Mouse (Mus musculus) heart, embryonic 13.5 days (tissue): Measurements from ENCODE around the gene Pkhd1. TPM values are rescaled to one million over a fixed set of nuclear protein-coding genes. Genes with fewer than 3 reads are reported as not detected.

Experiments
- ATAC-seq: fragments of 200-750 bp; cut with Nextera tagmentation; 2 replicates; pipeline ENCODE4 v1.8.0; 2017; ENCODE audit warnings: moderate TSS enrichment; ENCODE audit not compliant: insufficient number of reproducible peaks, low FRiP score, low TSS enrichment; ENCODE audit errors: extremely low read depth
- H3K27ac ChIP-seq: fragments of 300-500 bp; sonication (generic); replicated peaks from 2 replicates; pipeline ENCODE4 v1.5.1; 2015; ENCODE audit warnings: moderate library complexity, mild to moderate bottlenecking, inconsistent platforms
- H3K27me3 ChIP-seq: fragments of 300-500 bp; sonication (generic); replicated peaks from 2 replicates; pipeline ENCODE4 v1.6.1; 2015; ENCODE audit warnings: mild to moderate bottlenecking, inconsistent platforms
- H3K36me3 ChIP-seq: fragments of 300-500 bp; sonication (generic); 2 replicates; pipeline ENCODE4 v1.6.1; 2015; ENCODE audit warnings: mild to moderate bottlenecking, inconsistent platforms
- H3K4me1 ChIP-seq: fragments of 300-500 bp; sonication (generic); 2 replicates; pipeline ENCODE4 v1.6.1; 2015; ENCODE audit warnings: inconsistent platforms
- H3K4me2 ChIP-seq: fragments of 300-500 bp; sonication (generic); 2 replicates; pipeline ENCODE4 v1.6.1; 2015; ENCODE audit warnings: inconsistent platforms, mild to moderate bottlenecking, moderate library complexity
- H3K4me3 ChIP-seq: fragments of 300-500 bp; sonication (generic); 2 replicates; pipeline ENCODE4 v1.5.1; 2015; ENCODE audit warnings: moderate library complexity, mild to moderate bottlenecking, inconsistent platforms
- H3K9ac ChIP-seq: fragments of 300-500 bp; sonication (generic); 2 replicates; pipeline ENCODE4 v1.6.1; 2015; ENCODE audit warnings: inconsistent platforms, mild to moderate bottlenecking, moderate library complexity
- H3K9me3 ChIP-seq: fragments of 300-500 bp; sonication (generic); 2 replicates; pipeline ENCODE4 v1.6.1; 2016; ENCODE audit warnings: inconsistent platforms
- WGBS: fragments of 180-500 bp; shearing (Covaris S2); methylation state at CpG from one replicate; pipeline ENCODE4 v1.1.7; 2015; ENCODE audit warnings: mixed read lengths; 5-methylcytosine and 5-hydroxymethylcytosine counted together
- polyA plus RNA-seq: library from polyadenylated mRNA; unstranded; fragments of >200 nt; fragmentation: Nextera tagmentation; extraction: Ambion mirVana; gene quantifications from 2 replicates; pipeline ENCODE4 v1.2.1, GENCODE M21; 2015

Gene Pkhd1
- polyA plus RNA-seq, 1 experiment from 2014 or later, result not detected

DNA sequence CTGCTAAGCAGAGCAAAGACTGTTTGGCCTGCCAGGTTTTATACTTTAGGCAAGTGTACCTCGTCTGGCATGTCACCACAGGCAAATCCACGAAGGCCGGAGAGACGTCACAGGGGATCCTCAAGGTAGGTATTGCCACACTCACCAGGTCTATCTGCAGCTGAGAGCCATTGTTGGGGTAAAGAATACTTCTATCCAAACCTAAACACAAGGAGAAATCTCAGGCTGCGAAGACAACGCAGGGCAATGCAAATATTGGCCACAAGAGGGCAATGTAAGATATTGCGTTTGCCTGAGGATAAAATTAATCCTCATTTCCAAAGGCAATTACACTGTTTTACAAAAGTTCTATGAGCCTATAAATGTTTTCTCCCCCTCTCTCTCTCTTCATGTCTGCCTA, 5.2 kb downstream of the Pkhd1 start:
- no peaks in the 10 kb centered on the region for H3K36me3 ChIP-seq
- H3K9me3 ChIP-seq, result no peaks in the 10 kb centered on the region
- WGBS, result 23% methylated on average over 7 of the region's 7 CpGs
- no peak overlapping the region for H3K9ac ChIP-seq
- no peaks in the 10 kb centered on the region for H3K4me1 ChIP-seq
- H3K4me3 ChIP-seq, result no peak overlapping the region
- ATAC-seq, result no peak
- H3K4me2 ChIP-seq, result no peak overlapping the region
- no peak overlapping the region for H3K27ac ChIP-seq
- H3K27me3 ChIP-seq, result no peaks in the 10 kb centered on the region

- no peak for ATAC-seq
- WGBS, result 77% methylated on average over 2 of the region's 2 CpGs
Observed at GRCm38 (mm10) chr1:20605489-20605888, 12.4 kb downstream of the Pkhd1 start.

GRCm38 (mm10) chr1:20590488-20590887, 27.4 kb downstream of the Pkhd1 start:
- no peaks in the 10 kb centered on the region for H3K36me3 ChIP-seq
- WGBS, result 75% methylated on average over 5 of the region's 5 CpGs
- no peak overlapping the region for H3K27ac ChIP-seq
- ATAC-seq, result no peak
- no peak overlapping the region for H3K4me2 ChIP-seq
- H3K4me1 ChIP-seq, result no peaks in the 10 kb centered on the region
- H3K9me3 ChIP-seq, result no peaks in the 10 kb centered on the region
- no peak overlapping the region for H3K9ac ChIP-seq
- H3K27me3 ChIP-seq, result no peaks in the 10 kb centered on the region
- no peak overlapping the region for H3K4me3 ChIP-seq

More at GRCm38 (mm10) chr1:20605489-20605888, 12.4 kb downstream of the Pkhd1 start:
- H3K27ac ChIP-seq, result no peak overlapping the region
- no peaks in the 10 kb centered on the region for H3K4me1 ChIP-seq
- no peaks in the 10 kb centered on the region for H3K36me3 ChIP-seq
- no peak overlapping the region for H3K4me2 ChIP-seq
- no peak overlapping the region for H3K4me3 ChIP-seq
- H3K9ac ChIP-seq, result no peak overlapping the region
- no peaks in the 10 kb centered on the region for H3K27me3 ChIP-seq
- no peaks in the 10 kb centered on the region for H3K9me3 ChIP-seq

DNA sequence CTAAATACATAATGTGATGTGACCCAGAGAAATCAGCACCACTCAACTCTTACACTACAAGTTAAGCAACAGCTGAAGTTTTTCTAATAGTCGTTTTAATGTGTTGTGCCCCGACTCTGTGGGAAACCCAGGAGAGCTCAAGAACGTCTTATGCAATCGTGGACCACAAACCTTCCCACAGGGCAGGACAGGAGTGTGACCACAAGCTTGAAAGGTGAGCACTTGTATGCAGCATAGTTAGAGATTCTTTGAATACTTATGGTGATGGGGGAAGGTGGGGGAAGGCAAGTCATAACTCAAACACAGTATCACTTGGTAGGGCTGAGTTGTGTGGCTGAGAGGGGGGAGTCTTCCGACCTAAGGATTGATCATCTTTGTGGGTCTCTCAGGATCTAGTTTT, 46.4 kb downstream of the Pkhd1 start:
- no peak overlapping the region for H3K9ac ChIP-seq
- no peaks in the 10 kb centered on the region for H3K4me1 ChIP-seq
- no peak overlapping the region for H3K27ac ChIP-seq
- no peaks in the 10 kb centered on the region for H3K36me3 ChIP-seq
- 70% methylated on average over 5 of the region's 5 CpGs for WGBS
- H3K4me3 ChIP-seq, result no peak overlapping the region
- no peak for ATAC-seq
- no peaks in the 10 kb centered on the region for H3K27me3 ChIP-seq
- H3K4me2 ChIP-seq, result no peak overlapping the region
- H3K9me3 ChIP-seq, result 0 out of 2 replicates have a peak, but pooled peaks cover 3% of the 10 kb centered on the region

DNA sequence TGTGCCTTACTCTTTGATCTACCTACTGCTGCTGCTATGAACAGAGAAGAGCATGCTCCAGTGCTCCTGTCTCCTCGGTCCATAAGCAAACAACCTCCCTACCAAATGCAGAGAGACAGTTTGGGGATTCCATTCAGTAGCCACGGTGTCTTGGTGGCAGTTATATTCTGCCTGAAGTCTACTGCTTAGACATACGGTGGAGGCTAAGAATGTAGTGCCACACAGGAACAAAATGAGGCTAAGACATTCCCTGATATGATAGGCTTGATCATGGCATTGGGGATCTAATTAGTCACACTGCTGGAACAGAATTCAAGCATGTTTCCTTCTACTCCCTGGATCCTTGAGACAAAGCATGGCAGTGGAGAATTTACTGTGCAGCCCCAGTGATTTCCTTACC, 48.4 kb downstream of the Pkhd1 start:
- no peaks in the 10 kb centered on the region for H3K27me3 ChIP-seq
- no peak for ATAC-seq
- WGBS, result 56% methylated on average over 3 of the region's 3 CpGs
- H3K36me3 ChIP-seq, result no peaks in the 10 kb centered on the region
- 0 out of 2 replicates have a peak, but pooled peaks cover 3% of the 10 kb centered on the region for H3K9me3 ChIP-seq
- H3K9ac ChIP-seq, result no peak overlapping the region
- H3K4me1 ChIP-seq, result no peaks in the 10 kb centered on the region
- H3K27ac ChIP-seq, result no peak overlapping the region
- H3K4me2 ChIP-seq, result no peak overlapping the region
- no peak overlapping the region for H3K4me3 ChIP-seq

DNA sequence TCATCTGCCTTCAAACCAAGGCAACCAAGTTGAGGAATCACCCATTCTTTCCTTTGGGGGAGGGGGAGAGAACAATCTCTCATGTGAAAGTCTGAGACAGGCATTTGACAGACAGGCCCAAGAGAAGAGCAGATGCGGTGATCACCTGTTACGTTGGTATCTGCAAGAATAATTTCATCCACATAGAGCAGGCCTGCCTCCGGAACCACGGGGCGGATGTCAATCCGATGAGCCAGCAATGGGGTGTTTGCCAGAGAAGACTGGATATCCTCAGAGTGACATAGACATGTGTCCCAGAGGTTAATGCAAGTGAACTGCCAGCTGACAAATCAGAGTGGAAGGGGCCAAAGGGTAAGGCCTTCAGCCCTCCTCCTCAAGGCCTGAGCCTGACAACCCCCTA, 59.4 kb downstream of the Pkhd1 start:
- Histone ChIP-seq H3K9me3 (no peaks in the 10 kb centered on the region), H3K27ac (no peak overlapping the region), H3K27me3 (no peaks in the 10 kb centered on the region), H3K4me2 (no peak overlapping the region), H3K4me1 (no peaks in the 10 kb centered on the region), H3K36me3 (no peaks in the 10 kb centered on the region), H3K4me3 (no peak overlapping the region), H3K9ac (no peak overlapping the region)
- 83% methylated on average over 6 of the region's 6 CpGs for WGBS
- ATAC-seq, result no peak

DNA sequence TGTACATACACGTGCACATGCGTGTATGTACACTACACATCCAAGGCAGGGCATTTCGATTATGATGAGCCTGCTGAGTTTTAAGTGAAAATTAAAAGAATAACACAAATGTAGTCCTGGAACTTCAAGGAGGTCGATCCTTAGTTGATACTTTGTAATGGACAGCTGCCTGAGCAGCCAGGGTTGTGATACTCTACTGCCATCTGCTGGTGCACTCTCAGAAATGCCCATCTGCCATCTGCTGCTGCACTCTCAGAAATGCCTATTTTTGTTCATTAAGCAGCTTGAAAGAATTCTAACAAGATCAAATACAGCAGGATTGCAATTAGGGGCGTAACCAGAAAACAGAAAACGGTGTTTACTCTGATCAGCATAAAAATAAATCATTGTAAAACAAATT, 63.5 kb downstream of the Pkhd1 start:
- H3K27ac ChIP-seq, result no peak overlapping the region
- H3K4me2 ChIP-seq, result no peak overlapping the region
- no peaks in the 10 kb centered on the region for H3K9me3 ChIP-seq
- WGBS, result 28% methylated on average over 6 of the region's 6 CpGs
- H3K4me3 ChIP-seq, result no peak overlapping the region
- no peak for ATAC-seq
- no peaks in the 10 kb centered on the region for H3K4me1 ChIP-seq
- H3K9ac ChIP-seq, result no peak overlapping the region
- no peaks in the 10 kb centered on the region for H3K27me3 ChIP-seq
- no peaks in the 10 kb centered on the region for H3K36me3 ChIP-seq

GRCm38 (mm10) chr1:20551334-20551733, 66.5 kb downstream of the Pkhd1 start:
- no peak overlapping the region for H3K4me2 ChIP-seq
- H3K9ac ChIP-seq, result no peak overlapping the region
- WGBS, result 56% methylated on average over 4 of the region's 4 CpGs
- H3K27me3 ChIP-seq, result no peaks in the 10 kb centered on the region
- no peak overlapping the region for H3K4me3 ChIP-seq
- no peaks in the 10 kb centered on the region for H3K36me3 ChIP-seq
- no peaks in the 10 kb centered on the region for H3K4me1 ChIP-seq
- no peak overlapping the region for H3K27ac ChIP-seq
- H3K9me3 ChIP-seq, result no peaks in the 10 kb centered on the region
- ATAC-seq, result no peak

- no peak overlapping the region for H3K27ac ChIP-seq
- no peak overlapping the region for H3K9ac ChIP-seq
- H3K27me3 ChIP-seq, result no peaks in the 10 kb centered on the region
- no peaks in the 10 kb centered on the region for H3K9me3 ChIP-seq
- ATAC-seq, result no peak
- H3K4me1 ChIP-seq, result no peaks in the 10 kb centered on the region
- no peaks in the 10 kb centered on the region for H3K36me3 ChIP-seq
- no peak overlapping the region for H3K4me3 ChIP-seq
- no peak overlapping the region for H3K4me2 ChIP-seq
- WGBS, result 51% methylated on average over 4 of the region's 4 CpGs
Observed at GRCm38 (mm10) chr1:20544526-20544925, 73.3 kb downstream of the Pkhd1 start.

DNA sequence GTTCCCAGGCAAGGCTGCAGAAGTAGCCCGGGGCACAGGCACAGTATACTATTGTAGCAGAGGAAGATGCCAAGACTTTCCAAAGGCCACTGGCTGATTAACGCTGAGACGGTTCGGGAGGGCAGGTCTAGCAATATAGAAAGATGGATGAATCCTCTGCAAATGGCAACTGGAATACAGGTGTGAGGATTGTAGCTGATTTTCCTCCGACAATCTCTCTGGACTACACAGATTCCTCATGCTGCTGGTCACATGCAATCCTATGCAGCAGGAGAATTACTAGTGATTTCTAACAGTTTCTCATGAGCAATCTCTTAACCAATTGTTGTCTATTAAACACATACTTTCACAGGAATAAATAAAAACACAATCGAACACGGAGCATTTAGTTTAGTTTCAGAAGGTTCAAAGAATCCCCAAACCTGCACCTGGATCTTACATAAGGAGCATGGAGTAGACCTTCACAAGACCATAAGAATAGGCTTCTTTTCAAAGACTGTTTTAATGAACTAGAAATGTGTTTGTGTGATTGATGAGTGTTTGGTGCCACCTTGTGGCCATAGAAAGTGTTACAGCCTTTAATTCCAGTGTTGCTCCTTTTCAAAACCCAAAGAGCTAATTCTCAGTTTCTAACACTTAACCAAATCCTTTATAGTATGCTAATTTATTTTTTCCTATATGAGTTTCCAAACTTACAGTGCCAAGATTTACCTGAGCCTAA, 104.3 kb downstream of the Pkhd1 start:
- Histone ChIP-seq H3K27ac (no peak overlapping the region), H3K9me3 (no peaks in the 10 kb centered on the region), H3K4me2 (no peak overlapping the region), H3K4me3 (no peak overlapping the region), H3K4me1 (no peaks in the 10 kb centered on the region), H3K9ac (no peak overlapping the region), H3K27me3 (no peaks in the 10 kb centered on the region), H3K36me3 (no peaks in the 10 kb centered on the region)
- 60% methylated on average over 7 of the region's 7 CpGs for WGBS
- ATAC-seq, result no peak

- no peak for ATAC-seq
- no peaks in the 10 kb centered on the region for H3K9me3 ChIP-seq
- no peaks in the 10 kb centered on the region for H3K4me1 ChIP-seq
- H3K27me3 ChIP-seq, result no peaks in the 10 kb centered on the region
- no peaks in the 10 kb centered on the region for H3K36me3 ChIP-seq
- no peak overlapping the region for H3K4me2 ChIP-seq
- WGBS, result 69% methylated on average over 1 of the region's 1 CpGs
- no peak overlapping the region for H3K27ac ChIP-seq
- H3K4me3 ChIP-seq, result no peak overlapping the region
- H3K9ac ChIP-seq, result no peak overlapping the region
Observed at GRCm38 (mm10) chr1:20498965-20499364, 118.9 kb downstream of the Pkhd1 start.

DNA sequence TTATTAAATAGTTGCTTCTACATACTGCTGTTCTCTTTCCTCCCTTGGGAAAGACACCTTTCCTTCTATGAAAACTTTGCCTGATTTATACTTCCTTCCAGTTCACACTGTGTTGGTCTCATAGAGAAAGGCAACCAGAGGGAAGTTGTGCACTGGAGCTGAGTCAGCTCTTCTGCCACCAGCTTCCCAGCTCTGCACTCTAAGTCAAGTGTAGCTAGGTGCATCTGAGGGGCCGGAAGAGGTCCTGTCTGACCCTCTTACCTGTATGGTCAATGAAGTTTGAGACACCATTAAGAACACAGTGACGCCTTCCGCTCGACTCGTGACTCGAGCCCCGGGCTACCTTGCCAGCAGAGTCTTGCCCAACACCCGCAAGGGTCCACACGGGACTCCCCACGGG, 131.8 kb downstream of the Pkhd1 start:
- Histone ChIP-seq H3K27me3 (no peaks in the 10 kb centered on the region), H3K4me1 (no peaks in the 10 kb centered on the region), H3K36me3 (no peaks in the 10 kb centered on the region), H3K9me3 (no peaks in the 10 kb centered on the region), H3K27ac (no peak overlapping the region), H3K4me3 (no peak overlapping the region), H3K9ac (no peak overlapping the region), H3K4me2 (no peak overlapping the region)
- 87% methylated on average over 8 of the region's 10 CpGs for WGBS
- ATAC-seq, result no peak
